In the genomic region with DNA sequence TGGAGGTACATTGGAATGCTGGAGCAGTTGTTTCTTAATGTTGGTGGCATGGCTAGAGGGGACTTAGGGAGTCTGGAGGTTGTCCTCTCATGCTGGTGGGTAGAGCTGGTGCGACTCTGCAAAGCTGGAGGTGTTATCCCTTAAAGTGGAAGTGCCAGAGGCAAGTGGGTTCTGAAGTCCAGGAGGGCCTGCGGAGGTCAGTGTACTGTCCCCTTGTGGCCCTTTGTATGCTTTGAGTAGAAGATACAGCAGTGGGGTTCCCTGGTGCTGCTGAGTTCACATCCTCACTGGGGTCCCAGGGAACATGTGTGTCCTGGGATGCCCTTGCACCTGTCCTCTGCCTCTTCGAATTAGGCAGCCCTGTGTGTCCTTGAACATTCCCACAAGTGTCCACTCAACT, we compare ENCODE assay signal across 8 mouse cellular contexts. TPM values are rescaled to one million over a fixed set of nuclear protein-coding genes. Genes with fewer than 3 reads are reported as not detected.
A peak's percentile ranks its signal among the peaks of the same experiment; 100 is the strongest.
DNase-seq lines count a peak whose midpoint lies in the region; ATAC-seq and TF ChIP-seq lines count a peak whose summit lies in the region.

No protein-coding gene starts in this region.

- no peak for DNase-seq in limb, embryonic 14.5 days (ENCODE audit: low spot score)
- no peak for DNase-seq in adrenal gland, postnatal 36 days
- no peak for DNase-seq in c-Kit-positive CD71-positive TER-119-positive erythroid progenitor cells, embryonic 14.5 days (ENCODE audit: low spot score)
- no peak for DNase-seq in urinary bladder, postnatal 36 days (ENCODE audit: low spot score in 2 of 2)

- no peak for ATAC-seq in megakaryocyte, adult 5-6 weeks (ENCODE audit: poor library complexity, severe bottlenecking)
- no peak for ATAC-seq in forebrain, embryonic 12.5 days (ENCODE audit: low FRiP score)
- ATAC-seq in limb, embryonic 14.5 days (ENCODE audit: low FRiP score, low read depth) = no peak
- no peak for ATAC-seq in stomach, embryonic 15.5 days (ENCODE audit: insufficient read depth, low FRiP score, low read depth)

- H3K4me2 ChIP-seq in forebrain, embryonic 12.5 days = peak overlapping the region; percentile 98
- peak overlapping the region; percentile 96 for H3K4me2 ChIP-seq in limb, embryonic 14.5 days (replicated peaks; ENCODE audit: low read depth, low read length, severe bottlenecking)
- peak overlapping the region; percentile 84 for H3K4me2 ChIP-seq in stomach, embryonic 15.5 days

- H3K36me3 ChIP-seq in megakaryocyte, embryonic 14.5 days (replicated peaks; ENCODE audit: low read length) = peaks cover 17% of the 10 kb centered on the region
- no peaks in the 10 kb centered on the region; the same call in 1 of the 2 replicates for H3K36me3 ChIP-seq in forebrain, embryonic 12.5 days (replicated peaks)
- H3K36me3 ChIP-seq in limb, embryonic 14.5 days (ENCODE audit: control insufficient read depth, insufficient read depth, low read length) = no peaks in the 10 kb centered on the region
- H3K36me3 ChIP-seq in stomach, embryonic 15.5 days = no peaks in the 10 kb centered on the region

- 30% methylated on average over 3 of the region's 3 CpGs for WGBS in forebrain, embryonic 12.5 days
- 38% methylated on average over 3 of the region's 3 CpGs for WGBS in limb, embryonic 14.5 days
- 23% methylated on average over 3 of the region's 3 CpGs for WGBS in stomach, embryonic 15.5 days

- H3K4me3 ChIP-seq in megakaryocyte, embryonic 14.5 days (replicated peaks) = peak overlapping the region; percentile 99
- H3K4me3 ChIP-seq in forebrain, embryonic 12.5 days (replicated peaks) = peak overlapping the region; percentile 99
- peak overlapping the region; percentile 97 for H3K4me3 ChIP-seq in limb, embryonic 14.5 days (replicated peaks; ENCODE audit: low read length)
- peak overlapping the region; percentile 97 for H3K4me3 ChIP-seq in stomach, embryonic 15.5 days (replicated peaks)

- peaks cover 84% of the 10 kb centered on the region for H3K4me1 ChIP-seq in megakaryocyte, embryonic 14.5 days
- peaks cover 60% of the 10 kb centered on the region for H3K4me1 ChIP-seq in forebrain, embryonic 12.5 days
- peaks cover 25% of the 10 kb centered on the region for H3K4me1 ChIP-seq in limb, embryonic 14.5 days (ENCODE audit: control insufficient read depth, insufficient read depth, low read length)
- H3K4me1 ChIP-seq in stomach, embryonic 15.5 days = peaks cover 44% of the 10 kb centered on the region

- peak overlapping the region; percentile 98 for H3K9ac ChIP-seq in forebrain, embryonic 12.5 days
- H3K9ac ChIP-seq in limb, embryonic 14.5 days (ENCODE audit: low read depth, low read length, severe bottlenecking) = peak overlapping the region; percentile 93
- peak overlapping the region; percentile 88 for H3K9ac ChIP-seq in stomach, embryonic 15.5 days

- no peaks in the 10 kb centered on the region for H3K27me3 ChIP-seq in megakaryocyte, embryonic 14.5 days (replicated peaks)
- no peaks in the 10 kb centered on the region for H3K27me3 ChIP-seq in forebrain, embryonic 12.5 days
- H3K27me3 ChIP-seq in limb, embryonic 14.5 days (ENCODE audit: control insufficient read depth, insufficient read depth, low read length) = no peaks in the 10 kb centered on the region
- H3K27me3 ChIP-seq in stomach, embryonic 15.5 days (replicated peaks) = no peaks in the 10 kb centered on the region

- no peak overlapping the region for H3K27ac ChIP-seq in forebrain, embryonic 12.5 days
- H3K27ac ChIP-seq in limb, embryonic 14.5 days (replicated peaks; ENCODE audit: low read depth, low read length) = no peak overlapping the region
- H3K27ac ChIP-seq in stomach, embryonic 15.5 days = no peak overlapping the region; the same call in 1 of the 2 replicates

- TF ChIP-seq POLR2A in limb, embryonic 14.5 days (IDR thresholded peaks at IDR 0.05; ENCODE audit: borderline replicate concordance, extremely low read depth, insufficient read depth, insufficient read length) = no peak

- H3K9me3 ChIP-seq in megakaryocyte, embryonic 14.5 days = no peaks in the 10 kb centered on the region
- H3K9me3 ChIP-seq in forebrain, embryonic 12.5 days = no peaks in the 10 kb centered on the region
- no peaks in the 10 kb centered on the region for H3K9me3 ChIP-seq in limb, embryonic 14.5 days (ENCODE audit: control insufficient read depth, low read length)
- no peaks in the 10 kb centered on the region for H3K9me3 ChIP-seq in stomach, embryonic 15.5 days

RNA-seq across cellular contexts. Expression of a gene that starts 1.1 kb away (rescaled TPM):
- polyA plus RNA-seq in megakaryocyte, embryonic 14.5 days (2012; ENCODE audit: insufficient read depth, low replicate concordance) = 35.3 and 88.7 TPM in 2 replicates
- 19.5 and 23.0 TPM in 2 replicates for total RNA-seq in megakaryocyte, adult 5-6 weeks (2015)
- total RNA-seq in megakaryocyte, adult 5-6 weeks (2017) = 6.9 and 9.8 TPM in 2 replicates
- 27.6 and 28.2 TPM in 2 replicates for polyA plus RNA-seq in forebrain, embryonic 12.5 days (2016; fragmentation: Nextera tagmentation; extraction: Ambion mirVana)
- 55.1 and 72.2 TPM in 2 replicates for polyA plus RNA-seq in limb, embryonic 14.5 days (2012; rRNA removed)
- polyA plus RNA-seq in limb, embryonic 14.5 days (2014; fragmentation: Nextera tagmentation; extraction: Ambion mirVana) = 22.7 and 25.6 TPM in 2 replicates
- 17.3 and 17.4 TPM in 2 replicates for polyA plus RNA-seq in stomach, embryonic 15.5 days (2015; fragmentation: Nextera tagmentation; extraction: Ambion mirVana)
- 10 to 100 TPM; 53.2 to 64.6 TPM for total RNA-seq in adrenal gland, postnatal 36 days (2021)

RNA-seq across cellular contexts. Expression of a gene that starts 14.0 kb away (rescaled TPM):
- polyA plus RNA-seq in megakaryocyte, embryonic 14.5 days (2012; ENCODE audit: insufficient read depth, low replicate concordance) = 10.9 and 24.8 TPM in 2 replicates
- total RNA-seq in megakaryocyte, adult 5-6 weeks (2015) = 42.6 and 52.4 TPM in 2 replicates
- 48.6 and 62.0 TPM in 2 replicates for total RNA-seq in megakaryocyte, adult 5-6 weeks (2017)
- 87.5 and 89.3 TPM in 2 replicates for polyA plus RNA-seq in forebrain, embryonic 12.5 days (2016; fragmentation: Nextera tagmentation; extraction: Ambion mirVana)
- 123 and 150 TPM in 2 replicates for polyA plus RNA-seq in limb, embryonic 14.5 days (2012; rRNA removed)
- polyA plus RNA-seq in limb, embryonic 14.5 days (2014; fragmentation: Nextera tagmentation; extraction: Ambion mirVana) = 75.1 and 82.9 TPM in 2 replicates
- 76.1 and 82.3 TPM in 2 replicates for polyA plus RNA-seq in stomach, embryonic 15.5 days (2015; fragmentation: Nextera tagmentation; extraction: Ambion mirVana)
- total RNA-seq in adrenal gland, postnatal 36 days (2021) = 10 to 100 TPM; 80.3 to 99.6 TPM

RNA-seq across cellular contexts. Expression of a gene that starts 41.9 kb away (rescaled TPM):
- 413 and 1,110 TPM in 2 replicates for polyA plus RNA-seq in megakaryocyte, embryonic 14.5 days (2012; ENCODE audit: insufficient read depth, low replicate concordance)
- total RNA-seq in megakaryocyte, adult 5-6 weeks (2015) = 45.8 and 46.6 TPM in 2 replicates
- 13.1 and 20.4 TPM in 2 replicates for total RNA-seq in megakaryocyte, adult 5-6 weeks (2017)
- 77.1 and 89.4 TPM in 2 replicates for polyA plus RNA-seq in forebrain, embryonic 12.5 days (2016; fragmentation: Nextera tagmentation; extraction: Ambion mirVana)
- polyA plus RNA-seq in limb, embryonic 14.5 days (2012; rRNA removed) = 78.0 and 102 TPM in 2 replicates
- 80.6 and 87.6 TPM in 2 replicates for polyA plus RNA-seq in limb, embryonic 14.5 days (2014; fragmentation: Nextera tagmentation; extraction: Ambion mirVana)
- polyA plus RNA-seq in stomach, embryonic 15.5 days (2015; fragmentation: Nextera tagmentation; extraction: Ambion mirVana) = 52.6 and 62.0 TPM in 2 replicates
- total RNA-seq in adrenal gland, postnatal 36 days (2021) = 10 to 100 TPM; 51.4 to 55.6 TPM

RNA-seq across cellular contexts. Expression of a gene that starts 42.3 kb away (rescaled TPM):
- polyA plus RNA-seq in megakaryocyte, embryonic 14.5 days (2012; ENCODE audit: insufficient read depth, low replicate concordance) = 184 and 251 TPM in 2 replicates
- total RNA-seq in megakaryocyte, adult 5-6 weeks (2015) = 82.4 and 84.3 TPM in 2 replicates
- 35.5 and 43.5 TPM in 2 replicates for total RNA-seq in megakaryocyte, adult 5-6 weeks (2017)
- 152 and 156 TPM in 2 replicates for polyA plus RNA-seq in forebrain, embryonic 12.5 days (2016; fragmentation: Nextera tagmentation; extraction: Ambion mirVana)
- 109 and 110 TPM in 2 replicates for polyA plus RNA-seq in limb, embryonic 14.5 days (2012; rRNA removed)
- polyA plus RNA-seq in limb, embryonic 14.5 days (2014; fragmentation: Nextera tagmentation; extraction: Ambion mirVana) = 119 and 121 TPM in 2 replicates
- polyA plus RNA-seq in stomach, embryonic 15.5 days (2015; fragmentation: Nextera tagmentation; extraction: Ambion mirVana) = 117 and 118 TPM in 2 replicates
- 10 to 100 TPM; 84.6 to 86.8 TPM for total RNA-seq in adrenal gland, postnatal 36 days (2021)

RNA-seq across cellular contexts. Expression of a gene that starts 48.9 kb away (rescaled TPM):
- polyA plus RNA-seq in megakaryocyte, embryonic 14.5 days (2012; ENCODE audit: insufficient read depth, low replicate concordance) = 1.1 and 5.5 TPM in 2 replicates
- total RNA-seq in megakaryocyte, adult 5-6 weeks (2015) = not detected in 2 replicates
- total RNA-seq in megakaryocyte, adult 5-6 weeks (2017) = not detected in 2 replicates
- polyA plus RNA-seq in forebrain, embryonic 12.5 days (2016; fragmentation: Nextera tagmentation; extraction: Ambion mirVana) = 0.15 TPM in 1 of 2 replicates, not detected in the other
- 1.0 and 1.9 TPM in 2 replicates for polyA plus RNA-seq in limb, embryonic 14.5 days (2012; rRNA removed)
- polyA plus RNA-seq in limb, embryonic 14.5 days (2014; fragmentation: Nextera tagmentation; extraction: Ambion mirVana) = 0.11 TPM in 1 of 2 replicates, not detected in the other
- polyA plus RNA-seq in stomach, embryonic 15.5 days (2015; fragmentation: Nextera tagmentation; extraction: Ambion mirVana) = not detected in 2 replicates
- under 1 TPM; 0.40 to 0.83 TPM for total RNA-seq in adrenal gland, postnatal 36 days (2021)
